Mouse (Mus musculus) megakaryocyte, embryonic 14.5 days (primary cell): ENCODE data around the gene Ndufab1. TPM values are rescaled to one million over a fixed set of nuclear protein-coding genes. Genes with fewer than 3 reads are reported as not detected.

Experiments used
- H3K27me3 ChIP-seq: replicated peaks from 2 replicates; pipeline ENCODE3; 2012; ENCODE audit warnings: inconsistent platforms
- H3K36me3 ChIP-seq: replicated peaks from 2 replicates; pipeline ENCODE3; 2012; ENCODE audit warnings: low read length, inconsistent platforms, mixed read lengths
- H3K4me1 ChIP-seq: 2 replicates; pipeline ENCODE4 v1.6.1; 2012; ENCODE audit warnings: inconsistent platforms
- H3K4me3 ChIP-seq: replicated peaks from 2 replicates; pipeline ENCODE3; 2012; ENCODE audit warnings: moderate library complexity, mild to moderate bottlenecking, inconsistent platforms
- H3K9me3 ChIP-seq: 2 replicates; pipeline ENCODE4 v1.6.1; 2012; ENCODE audit warnings: inconsistent platforms
- FLI1 ChIP-seq: IDR thresholded peaks from 2 replicates; pipeline ENCODE4 v1.6.1; 2012; ENCODE audit warnings: low read length, inconsistent platforms, mixed read lengths
- GATA1 ChIP-seq: IDR thresholded peaks from 3 replicates; pipeline ENCODE4 v1.6.1; 2012; ENCODE audit warnings: mixed read lengths, low read length, inconsistent platforms, borderline replicate concordance
- polyA plus RNA-seq: library from polyadenylated mRNA; stranded (reverse); fragments of >175 nt; gene quantifications from 2 replicates; pipeline ENCODE4 v1.2.3, GENCODE M21; 2012; ENCODE audit warnings: low replicate concordance; ENCODE audit not compliant: insufficient read depth

Gene Ndufab1
- polyA plus RNA-seq, 1 experiment: 847 TPM

GRCm38 (mm10) chr7:122045711-122046110 is 56.0 kb downstream of the Ndufab1 start:
- H3K4me1 ChIP-seq: peaks cover 65% of the 10 kb centered on the region
- H3K4me3 ChIP-seq: peak overlapping the region; percentile 75
- TF ChIP-seq FLI1 (no peak), GATA1 (no peak)
- no peaks in the 10 kb centered on the region for H3K27me3 ChIP-seq
- H3K9me3 ChIP-seq: no peaks in the 10 kb centered on the region
- H3K36me3 ChIP-seq: peaks cover 52% of the 10 kb centered on the region

GRCm38 (mm10) chr7:122045181-122045634 is 56.5 kb downstream of the Ndufab1 start:
- Histone ChIP-seq H3K4me3 (peak overlapping the region; percentile 83), H3K27me3 (no peaks in the 10 kb centered on the region), H3K36me3 (peaks cover 54% of the 10 kb centered on the region), H3K9me3 (no peaks in the 10 kb centered on the region), H3K4me1 (peaks cover 65% of the 10 kb centered on the region)
- no peak for TF ChIP-seq FLI1
- no peak for TF ChIP-seq GATA1

- Histone ChIP-seq H3K36me3 (peaks cover 62% of the 10 kb centered on the region), H3K9me3 (no peaks in the 10 kb centered on the region), H3K4me1 (peaks cover 67% of the 10 kb centered on the region), H3K27me3 (no peaks in the 10 kb centered on the region), H3K4me3 (no peak overlapping the region)
- TF ChIP-seq FLI1 (no peak), GATA1 (no peak)
Measured at GRCm38 (mm10) chr7:122044106-122044505, 57.6 kb downstream of the Ndufab1 start.

Other genes starting within 250 kb of the Ndufab1 start
- not detected in 2 replicates for gene Scnn1b, start 236.8 kb downstream of the Ndufab1 start, polyA plus RNA-seq
- gene Cog7, start 120.2 kb downstream of the Ndufab1 start, polyA plus RNA-seq: 2.6 and 4.4 TPM in 2 replicates
- gene Gga2, start 80.7 kb downstream of the Ndufab1 start, polyA plus RNA-seq: 32.9 and 40.9 TPM in 2 replicates
- 2.8 and 20.2 TPM in 2 replicates for gene Ubfd1, start 34.7 kb downstream of the Ndufab1 start, polyA plus RNA-seq
- 3.1 and 8.1 TPM in 2 replicates for gene Ears2, start 34.6 kb downstream of the Ndufab1 start, polyA plus RNA-seq
- 0.50 and 2.0 TPM in 2 replicates for gene Palb2, start 31.1 kb upstream of the Ndufab1 start, polyA plus RNA-seq
- gene Dctn5, start 31.2 kb upstream of the Ndufab1 start, polyA plus RNA-seq: 4.5 and 7.6 TPM in 2 replicates
- 87.6 and 90.5 TPM in 2 replicates for gene Plk1, start 57.6 kb upstream of the Ndufab1 start, polyA plus RNA-seq
- gene Ern2, start 84.3 kb upstream of the Ndufab1 start, polyA plus RNA-seq: not detected in 2 replicates
- not detected in 2 replicates for gene Chp2, start 117.6 kb upstream of the Ndufab1 start, polyA plus RNA-seq
- 0.82 and 0.83 TPM in 2 replicates for gene Prkcb, start 186.9 kb upstream of the Ndufab1 start, polyA plus RNA-seq